Mouse (Mus musculus) liver, embryonic 16.5 days (tissue): ENCODE data around the gene Irak2. TPM values are rescaled to one million over a fixed set of nuclear protein-coding genes. Genes with fewer than 3 reads are reported as not detected.

Experiments used
- ATAC-seq: fragments of 200-750 bp; cut with Nextera tagmentation; 2 replicates; pipeline ENCODE4 v1.8.0; 2017; ENCODE audit warnings: low read depth, mild to moderate bottlenecking, moderate number of reproducible peaks, moderate library complexity
- H3K27ac ChIP-seq: fragments of 300-500 bp; sonication (generic); 2 replicates; pipeline ENCODE4 v1.5.1; 2014; ENCODE audit warnings: mild to moderate bottlenecking, low read length
- H3K27me3 ChIP-seq: fragments of 300-500 bp; sonication (generic); 2 replicates; pipeline ENCODE4 v1.6.1; 2014; ENCODE audit warnings: low read depth, low read length, mixed read lengths; ENCODE audit not compliant: control insufficient read depth, insufficient read depth
- H3K36me3 ChIP-seq: fragments of 300-500 bp; sonication (generic); 2 replicates; pipeline ENCODE4 v1.6.1; 2014; ENCODE audit warnings: mild to moderate bottlenecking; ENCODE audit not compliant: control insufficient read depth, insufficient read depth
- H3K4me1 ChIP-seq: fragments of 300-500 bp; sonication (generic); 2 replicates; pipeline ENCODE4 v1.6.1; 2014; ENCODE audit warnings: low read depth, low read length, mixed read lengths; ENCODE audit not compliant: control insufficient read depth
- H3K4me2 ChIP-seq: fragments of 300-500 bp; sonication (generic); 2 replicates; pipeline ENCODE4 v1.6.1; 2014; ENCODE audit warnings: low read depth, low read length, mixed read lengths
- H3K4me3 ChIP-seq: fragments of 300-500 bp; sonication (generic); 2 replicates; pipeline ENCODE4 v1.5.1; 2014; ENCODE audit warnings: low read depth, mild to moderate bottlenecking, low read length
- H3K9ac ChIP-seq: fragments of 300-500 bp; sonication (generic); 2 replicates; pipeline ENCODE4 v1.6.1; 2014; ENCODE audit warnings: low read depth, low read length
- H3K9me3 ChIP-seq: fragments of 300-500 bp; sonication (generic); replicated peaks from 2 replicates; pipeline ENCODE4 v1.6.1; 2016; ENCODE audit warnings: low read length; ENCODE audit not compliant: control insufficient read depth
- WGBS: fragments of 180-500 bp; shearing (Covaris S2); extraction: QIAGEN DNeasy Blood & Tissue Kit; methylation state at CpG from one replicate; pipeline ENCODE4 v1.1.7; 2014; ENCODE audit not compliant: insufficient replicate concordance; 5-methylcytosine and 5-hydroxymethylcytosine counted together
- polyA plus RNA-seq: library from polyadenylated mRNA; unstranded; fragments of >200 nt; fragmentation: Nextera tagmentation; extraction: Ambion mirVana; gene quantifications from 2 replicates; pipeline ENCODE4 v1.2.1, GENCODE M21; 2015

Irak2 gene
- polyA plus RNA-seq, 1 experiment from 2014 or later, result 13.2 TPM

DNA sequence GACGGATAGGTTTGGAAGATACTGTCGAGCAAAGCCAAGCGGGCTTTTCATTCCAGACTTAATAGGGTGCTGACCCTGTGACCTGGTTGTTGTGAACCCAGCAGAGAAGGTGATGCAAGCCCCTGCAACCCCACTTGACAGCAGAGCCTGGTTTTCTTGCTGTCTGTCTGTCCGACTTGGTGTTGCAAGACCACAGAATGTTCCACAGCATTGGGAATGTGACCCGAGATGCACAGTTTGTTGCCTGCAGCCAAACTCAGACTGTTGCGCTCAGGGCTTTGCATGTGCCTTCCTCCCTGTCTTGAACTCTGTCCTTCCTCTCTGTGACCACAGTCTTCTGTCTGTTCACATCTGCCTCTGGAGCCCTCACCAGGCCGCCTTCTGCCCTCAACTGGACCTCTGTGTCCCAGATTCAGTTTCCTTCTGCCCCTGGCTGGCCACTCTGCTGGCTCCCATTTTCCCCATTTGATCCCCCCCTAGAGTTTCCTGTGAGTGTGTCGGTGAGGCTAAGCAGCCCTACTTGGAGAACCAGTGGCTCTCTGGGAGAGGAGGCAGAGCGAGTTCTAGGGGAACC, 41.8 kb downstream of the Irak2 start:
- 56% methylated on average over 9 of the region's 9 CpGs for WGBS
- peaks cover 20% of the 10 kb centered on the region for H3K4me1 ChIP-seq
- H3K27me3 ChIP-seq, result no peaks in the 10 kb centered on the region
- H3K27ac ChIP-seq, result peak overlapping the region; percentile 48
- no peak overlapping the region for H3K9ac ChIP-seq
- H3K9me3 ChIP-seq, result no peaks in the 10 kb centered on the region
- H3K4me2 ChIP-seq, result no peak overlapping the region
- no peak for ATAC-seq
- no peaks in the 10 kb centered on the region; the same call in 1 of the 2 replicates for H3K36me3 ChIP-seq
- no peak overlapping the region for H3K4me3 ChIP-seq

DNA sequence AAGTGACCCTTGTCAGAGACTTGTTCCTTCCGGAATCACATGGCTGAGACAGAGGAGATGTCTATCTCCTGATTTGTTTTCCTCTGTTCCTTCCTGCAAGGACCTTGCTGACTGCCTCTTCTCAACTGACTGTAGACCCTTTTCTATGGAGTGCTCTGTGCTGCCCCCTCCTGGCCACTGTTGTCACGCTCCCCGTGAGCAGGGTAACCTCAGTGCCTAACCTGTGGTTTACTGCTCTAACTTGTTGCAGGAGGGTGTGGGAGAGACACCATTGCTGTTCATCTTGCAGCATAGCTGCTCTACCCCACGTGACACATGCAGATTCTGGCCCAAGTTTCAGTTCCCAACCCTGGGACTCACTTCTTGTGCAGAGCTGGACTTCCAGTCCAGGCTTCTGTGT, 43.0 kb downstream of the Irak2 start:
- H3K27ac ChIP-seq, result 0 out of 2 replicates have a peak overlapping the region, but pooled peaks have one; percentile 6
- no peak overlapping the region for H3K4me3 ChIP-seq
- H3K27me3 ChIP-seq, result no peaks in the 10 kb centered on the region
- no peak overlapping the region for H3K9ac ChIP-seq
- H3K9me3 ChIP-seq, result no peaks in the 10 kb centered on the region
- ATAC-seq, result peak; percentile 69
- WGBS, result 4% methylated on average over 4 of the region's 4 CpGs
- no peaks in the 10 kb centered on the region; the same call in 1 of the 2 replicates for H3K36me3 ChIP-seq
- H3K4me1 ChIP-seq, result peaks cover 23% of the 10 kb centered on the region
- H3K4me2 ChIP-seq, result no peak overlapping the region

DNA sequence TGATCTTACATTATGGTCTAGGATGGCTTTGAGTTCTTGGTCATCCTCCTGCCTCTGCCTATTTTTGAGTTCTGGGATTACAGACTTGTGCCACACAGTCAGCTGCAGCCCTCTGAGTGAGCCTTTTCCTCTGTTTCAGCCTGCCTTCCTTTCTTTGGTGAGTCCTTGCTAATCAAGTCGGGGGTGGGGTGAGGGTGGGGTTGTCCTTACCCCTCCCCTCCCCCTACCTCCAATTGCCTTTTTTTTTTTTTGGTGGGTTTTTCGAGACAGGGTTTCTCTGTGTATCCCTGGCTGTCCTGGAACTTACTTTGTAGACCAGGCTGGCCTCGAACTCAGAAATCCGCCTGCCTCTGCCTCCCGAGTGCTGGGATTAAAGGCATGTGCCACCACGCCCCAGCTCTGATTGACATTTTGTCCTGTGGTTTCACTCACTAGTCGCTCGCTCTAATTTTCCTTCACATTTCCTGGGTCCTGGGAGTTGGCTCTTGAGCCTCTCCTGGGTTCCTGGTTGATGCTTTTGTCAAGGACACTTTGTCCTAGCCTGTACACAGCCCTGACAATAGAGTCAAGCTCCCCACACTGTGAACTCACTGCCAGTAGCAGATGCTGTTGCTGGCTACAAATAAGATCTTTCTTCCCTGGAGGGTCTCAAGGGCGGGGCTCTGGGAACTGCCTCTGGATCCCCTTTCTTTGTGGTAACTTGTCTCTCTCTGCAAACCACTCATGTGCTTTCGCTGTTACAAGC, 45.0 kb downstream of the Irak2 start:
- Histone ChIP-seq H3K27ac (no peak overlapping the region), H3K4me3 (no peak overlapping the region), H3K4me2 (no peak overlapping the region), H3K9me3 (no peaks in the 10 kb centered on the region), H3K9ac (no peak overlapping the region), H3K4me1 (peaks cover 19% of the 10 kb centered on the region), H3K36me3 (no peaks in the 10 kb centered on the region; the same call in 1 of the 2 replicates), H3K27me3 (no peaks in the 10 kb centered on the region)
- WGBS, result 67% methylated on average over 10 of the region's 10 CpGs
- no peak for ATAC-seq

DNA sequence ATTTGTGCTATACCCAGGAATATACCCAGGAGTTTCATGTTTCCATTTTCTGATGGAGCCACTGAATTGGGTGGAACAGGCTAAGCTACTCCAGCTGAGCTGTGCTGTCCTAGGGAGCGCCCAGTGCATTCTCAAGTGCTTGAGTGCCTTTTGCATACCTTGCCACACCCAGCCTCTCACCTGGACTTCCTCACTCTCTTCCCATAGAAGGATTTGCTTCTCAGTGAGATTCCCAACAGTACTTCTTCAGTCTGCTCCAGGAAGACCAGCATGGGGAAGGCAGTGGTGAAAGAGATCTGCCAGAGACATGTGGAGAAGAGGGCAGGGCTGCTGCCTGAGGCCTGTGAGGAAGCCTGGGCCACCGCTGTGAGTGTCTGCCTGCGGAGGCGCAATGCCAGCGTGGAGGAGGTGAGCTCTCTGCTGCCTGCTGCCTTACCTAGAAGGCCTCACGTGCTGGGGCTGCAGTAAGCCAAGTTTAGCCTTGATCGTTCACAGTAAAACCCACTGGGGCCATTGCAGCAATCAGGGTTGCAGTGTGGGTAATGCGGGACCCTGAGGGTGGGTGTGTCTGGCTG, 48.4 kb downstream of the Irak2 start:
- WGBS, result 70% methylated on average over 8 of the region's 8 CpGs
- Histone ChIP-seq H3K27ac (no peak overlapping the region), H3K4me3 (no peak overlapping the region), H3K27me3 (no peaks in the 10 kb centered on the region), H3K4me1 (peaks cover 31% of the 10 kb centered on the region), H3K36me3 (no peaks in the 10 kb centered on the region; the same call in 1 of the 2 replicates), H3K9me3 (no peaks in the 10 kb centered on the region), H3K9ac (no peak overlapping the region), H3K4me2 (no peak overlapping the region)
- no peak for ATAC-seq

DNA sequence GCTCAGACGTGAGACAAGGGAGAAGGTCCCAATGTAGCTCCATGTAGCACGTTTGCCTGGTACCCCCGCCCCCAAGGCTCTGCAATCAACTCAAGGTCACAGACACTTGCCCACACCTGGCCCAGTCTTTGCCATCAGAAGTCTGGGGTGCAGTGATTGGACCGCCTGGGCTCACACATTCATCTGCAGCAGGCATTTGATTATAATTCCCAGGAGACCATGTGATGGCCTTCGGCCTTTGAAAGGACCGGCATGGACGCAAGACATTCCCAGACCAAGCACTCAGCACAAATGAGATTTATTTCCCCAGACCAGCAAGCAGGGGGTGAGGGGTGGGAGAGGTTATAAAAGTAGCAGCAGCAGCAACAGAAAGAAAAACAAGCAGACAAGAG, 51.7 kb downstream of the Irak2 start:
- H3K27me3 ChIP-seq, result no peaks in the 10 kb centered on the region
- H3K4me3 ChIP-seq, result peak overlapping the region; percentile 68; the same call in 1 of the 2 replicates
- no peak for ATAC-seq
- peaks cover 10% of the 10 kb centered on the region for H3K36me3 ChIP-seq
- H3K9ac ChIP-seq, result peak overlapping the region; percentile 48
- no peaks in the 10 kb centered on the region for H3K9me3 ChIP-seq
- peak overlapping the region; percentile 77 for H3K4me2 ChIP-seq
- WGBS, result 46% methylated on average over 7 of the region's 7 CpGs
- peak overlapping the region; percentile 98 for H3K27ac ChIP-seq
- peaks cover 55% of the 10 kb centered on the region for H3K4me1 ChIP-seq

DNA sequence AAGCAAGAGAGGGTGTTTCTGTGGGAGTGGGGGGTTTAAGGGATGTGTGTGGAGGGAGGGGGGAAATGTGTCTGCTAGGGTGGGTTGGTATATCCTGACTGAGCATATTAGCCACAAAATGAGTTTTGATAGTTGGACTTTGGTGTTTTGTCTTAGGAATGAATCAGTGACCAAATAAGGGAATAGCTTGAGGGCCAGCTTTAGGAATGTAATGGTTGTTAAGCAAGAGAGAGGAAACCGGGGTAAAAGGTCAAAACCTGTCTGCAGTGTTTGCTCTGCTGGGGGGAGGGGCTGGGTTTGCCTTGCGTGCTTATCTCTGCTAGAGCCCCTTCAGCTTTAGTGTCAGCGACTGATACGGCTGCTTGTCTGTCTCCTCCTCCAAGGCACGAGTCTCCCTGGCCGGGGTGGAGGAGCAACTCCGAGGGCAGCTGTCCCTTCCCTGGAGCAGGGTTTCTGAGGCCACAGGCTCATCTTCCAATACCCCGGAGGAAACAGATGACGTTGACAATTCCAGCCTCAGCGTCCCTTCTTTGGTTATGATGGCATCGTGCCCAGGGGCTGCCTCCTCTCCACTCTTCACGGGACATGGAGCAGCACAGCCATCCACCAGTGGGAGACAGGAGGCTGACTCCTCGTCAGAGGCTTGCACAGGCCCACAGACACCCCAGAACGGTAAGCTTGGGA, 52.3 kb downstream of the Irak2 start:
- Histone ChIP-seq H3K4me2 (peak overlapping the region; percentile 77), H3K4me3 (peak overlapping the region; percentile 68), H3K36me3 (peaks cover 12% of the 10 kb centered on the region), H3K27me3 (no peaks in the 10 kb centered on the region), H3K9ac (peak overlapping the region; percentile 72), H3K9me3 (no peaks in the 10 kb centered on the region), H3K27ac (peak overlapping the region; percentile 98), H3K4me1 (peaks cover 60% of the 10 kb centered on the region)
- 1% methylated on average over 14 of the region's 14 CpGs for WGBS
- peak; percentile 94 for ATAC-seq

DNA sequence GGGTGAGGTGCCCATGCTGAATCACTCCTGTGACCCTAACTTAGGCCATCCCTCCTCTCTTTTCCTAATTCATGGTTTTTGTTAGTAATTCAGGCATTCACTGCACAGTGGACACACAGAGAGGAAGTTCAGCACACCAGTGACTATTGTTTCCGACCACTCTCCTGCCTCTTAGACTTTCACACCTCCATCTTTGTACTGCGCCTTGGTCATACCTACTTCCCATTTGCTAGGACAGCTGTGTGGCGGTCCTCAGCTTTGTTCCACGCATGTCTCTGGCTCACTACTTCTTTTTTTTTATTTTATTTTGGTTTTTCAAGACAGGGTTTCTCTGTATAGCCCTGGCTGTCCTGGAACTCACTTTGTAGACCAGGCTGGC, 52.8 kb downstream of the Irak2 start:
- H3K4me1 ChIP-seq, result peaks cover 63% of the 10 kb centered on the region
- no peak for ATAC-seq
- no peaks in the 10 kb centered on the region for H3K9me3 ChIP-seq
- H3K4me3 ChIP-seq, result peak overlapping the region; percentile 68
- peak overlapping the region; percentile 72 for H3K9ac ChIP-seq
- peak overlapping the region; percentile 77 for H3K4me2 ChIP-seq
- no peaks in the 10 kb centered on the region for H3K27me3 ChIP-seq
- peaks cover 12% of the 10 kb centered on the region for H3K36me3 ChIP-seq
- WGBS, result 39% methylated on average over 4 of the region's 4 CpGs
- H3K27ac ChIP-seq, result peak overlapping the region; percentile 98

DNA sequence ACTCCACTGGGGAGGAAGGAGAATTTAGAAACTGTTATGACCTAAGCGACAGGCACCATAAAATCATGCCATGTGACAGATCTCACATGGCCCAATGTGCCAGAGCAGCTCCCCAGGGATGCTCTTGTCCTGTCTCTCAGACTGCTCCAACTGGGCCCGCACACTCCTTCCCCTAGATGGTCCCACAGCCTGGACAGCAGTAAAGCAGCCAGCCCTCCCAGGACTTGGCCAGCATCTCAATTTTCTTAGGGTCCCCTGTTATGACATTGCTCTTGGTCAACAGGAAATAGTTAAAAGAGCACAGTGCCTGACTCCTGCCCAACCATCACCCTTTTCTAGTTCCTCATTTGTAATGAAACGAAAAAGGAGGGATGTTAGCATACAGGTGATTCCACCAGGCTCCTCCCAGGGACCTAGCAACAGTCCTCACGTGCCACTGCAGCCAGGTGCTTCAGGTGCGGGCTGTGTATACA, 54.4 kb downstream of the Irak2 start:
- H3K4me2 ChIP-seq, result peak overlapping the region; percentile 77
- no peaks in the 10 kb centered on the region for H3K27me3 ChIP-seq

More for the DNA sequence above, 54.4 kb downstream of the Irak2 start:
- H3K4me3 ChIP-seq, result peak overlapping the region; percentile 68
- H3K9ac ChIP-seq, result peak overlapping the region; percentile 56
- no peaks in the 10 kb centered on the region for H3K9me3 ChIP-seq
- WGBS, result 61% methylated on average over 5 of the region's 5 CpGs
- ATAC-seq, result no peak
- H3K27ac ChIP-seq, result peak overlapping the region; percentile 74
- peaks cover 68% of the 10 kb centered on the region for H3K4me1 ChIP-seq
- peaks cover 12% of the 10 kb centered on the region for H3K36me3 ChIP-seq
